Mouse (Mus musculus): ENCODE measurements at regions not wholly inside any gene's neighbourhood (a gene's known extent, or its start where the extent isn't known, plus 50 kb on each side); places are given as distances from the start of the nearest gene placed in this dataset.

DNA sequence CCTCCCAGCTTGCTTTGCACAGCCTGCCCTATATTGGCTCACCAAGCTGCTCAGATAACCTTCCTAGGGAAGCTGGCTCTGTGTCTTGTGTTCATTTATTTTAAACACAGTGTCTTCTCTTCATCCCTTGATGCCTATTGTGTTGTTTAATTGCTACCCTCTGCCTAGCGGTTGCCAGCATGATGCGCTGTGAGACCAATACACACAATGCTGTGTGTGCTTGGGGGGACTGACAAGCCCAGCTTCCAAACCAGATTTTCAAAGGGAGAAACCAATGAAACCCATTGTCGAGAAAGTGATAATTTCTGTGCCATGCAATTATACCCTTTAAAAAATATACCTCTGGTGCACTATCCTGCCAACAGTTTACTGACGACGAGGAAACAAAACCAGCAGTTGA lies 247.8 kb downstream of the Nuf2 start:
- TF ChIP-seq POLR2A (IDR thresholded peaks at IDR 0.05; ENCODE audit: extremely low read depth, insufficient read depth, low read length) (no peak), CTCF (IDR thresholded peaks at IDR 0.05; ENCODE audit: low read depth, low read length) (no peak)

All from liver, adult 2 months (tissue).